ENCODE assay signal across 9 mouse cellular contexts in the genomic region with DNA sequence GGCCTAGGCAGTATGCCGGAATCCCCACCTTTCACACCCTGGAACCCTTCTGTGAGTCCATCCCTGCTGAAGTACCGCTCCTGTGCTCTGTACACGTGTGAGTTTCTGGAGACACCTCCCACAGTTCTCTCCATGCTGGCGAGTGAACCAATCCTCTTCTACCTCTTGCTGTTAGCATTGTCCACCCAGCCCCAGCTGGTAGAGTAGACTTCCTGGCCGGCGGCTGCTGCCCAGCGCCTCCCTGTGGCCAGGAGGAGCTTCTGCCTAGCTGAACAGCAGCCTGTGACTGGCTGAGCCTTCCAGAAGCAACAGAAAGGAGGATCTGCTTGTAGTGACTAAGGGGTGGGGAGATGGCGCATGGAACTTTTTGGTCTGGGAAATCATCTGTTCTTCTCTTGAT.
DNase-seq lines count a peak whose midpoint lies in the region; ATAC-seq and TF ChIP-seq lines count a peak whose summit lies in the region.
"Had no signal": no experiment of that assay in that cellular context is flagged by ENCODE, and none has a peak within 500 bp of the region (broad histone marks: within the 10 kb centered on the region; RNA-seq: fewer than 3 reads in every experiment).

No protein-coding gene starts in this region.

- TF ChIP-seq EP300 in heart, adult 2 months (IDR thresholded peaks at IDR 0.05; ENCODE audit: insufficient read depth, low read depth, low read length), result no peak
- no peak for TF ChIP-seq EP300 in lung, postnatal 0 days (IDR thresholded peaks at IDR 0.05)

- TF ChIP-seq CTCF in heart, adult 2 months (IDR thresholded peaks at IDR 0.05), result peak; percentile 26; the same call in 1 of the 2 replicates
- peak; percentile 16; the same call in 1 of the 2 replicates for TF ChIP-seq CTCF in lung, postnatal 0 days (IDR thresholded peaks at IDR 0.05)

- H3K27ac ChIP-seq in heart, adult 2 months, result no peak overlapping the region
- H3K27ac ChIP-seq in heart, embryonic 10.5 days, result no peak overlapping the region
- H3K27ac ChIP-seq in lung, postnatal 0 days (ENCODE audit: low read length), result no peak overlapping the region
- no peak overlapping the region for H3K27ac ChIP-seq in midbrain, embryonic 16.5 days (ENCODE audit: low read length)
- H3K27ac ChIP-seq: limb, embryonic 15.5 days had no signal

- no peak overlapping the region for H3K4me2 ChIP-seq in lung, postnatal 0 days (replicated peaks; ENCODE audit: low read depth, low read length)
- no peak overlapping the region for H3K4me2 ChIP-seq in midbrain, embryonic 16.5 days (ENCODE audit: low read length)
- H3K4me2 ChIP-seq: limb, embryonic 15.5 days had no signal

- H3K4me3 ChIP-seq in heart, adult 2 months, result no peak overlapping the region
- no peak overlapping the region for H3K4me3 ChIP-seq in heart, embryonic 10.5 days
- H3K4me3 ChIP-seq in lung, postnatal 0 days (ENCODE audit: low read depth, low read length), result no peak overlapping the region
- H3K4me3 ChIP-seq in midbrain, embryonic 16.5 days (ENCODE audit: low read depth, low read length), result no peak overlapping the region
- H3K4me3 ChIP-seq: limb, embryonic 15.5 days had no signal

- H3K9ac ChIP-seq in heart, adult 2 months (ENCODE audit: low read depth, low read length), result no peak overlapping the region
- no peak overlapping the region for H3K9ac ChIP-seq in lung, postnatal 0 days (replicated peaks; ENCODE audit: low read depth)
- no peak overlapping the region for H3K9ac ChIP-seq in midbrain, embryonic 16.5 days (ENCODE audit: low read depth, low read length)
- H3K9ac ChIP-seq: limb, embryonic 15.5 days had no signal

- 93% methylated on average over 8 of the region's 8 CpGs for WGBS in heart, adult 2 months
- WGBS in heart, embryonic 10.5 days, result 92% methylated on average over 8 of the region's 8 CpGs
- WGBS in lung, postnatal 0 days, result 94% methylated on average over 8 of the region's 8 CpGs
- WGBS in midbrain, embryonic 16.5 days, result 92% methylated on average over 8 of the region's 8 CpGs

- no peaks in the 10 kb centered on the region for H3K27me3 ChIP-seq in heart, adult 2 months (ENCODE audit: control insufficient read depth, insufficient read depth, low read length)
- H3K27me3 ChIP-seq in heart, embryonic 10.5 days (ENCODE audit: insufficient read depth, poor library complexity, severe bottlenecking), result no peaks in the 10 kb centered on the region
- no peaks in the 10 kb centered on the region for H3K27me3 ChIP-seq in lung, postnatal 0 days (replicated peaks; ENCODE audit: insufficient read depth, low read length)
- no peaks in the 10 kb centered on the region for H3K27me3 ChIP-seq in midbrain, embryonic 16.5 days (ENCODE audit: control insufficient read depth, insufficient read depth, low read depth, low read length)
- H3K27me3 ChIP-seq: limb, embryonic 15.5 days had no signal

- no peaks in the 10 kb centered on the region for H3K36me3 ChIP-seq in heart, adult 2 months (ENCODE audit: control insufficient read depth, insufficient read depth, low read length)
- H3K36me3 ChIP-seq in heart, embryonic 10.5 days, result peaks cover 4% of the 10 kb centered on the region; the same call in 1 of the 2 replicates
- no peaks in the 10 kb centered on the region for H3K36me3 ChIP-seq in lung, postnatal 0 days (ENCODE audit: insufficient read depth, low read length)
- no peaks in the 10 kb centered on the region for H3K36me3 ChIP-seq in midbrain, embryonic 16.5 days (ENCODE audit: control insufficient read depth, insufficient read depth, low read length)

- peak in 1 of 2 experiments; percentile 13 for DNase-seq in heart, adult 2 months
- DNase-seq in heart, embryonic 10.5 days (ENCODE audit: low spot score), result no peak
- no peak for DNase-seq in lung, postnatal 0 days (ENCODE audit: low spot score)
- no peak for DNase-seq in lung, postnatal 14 days
- DNase-seq in ZHBTc4 (ENCODE audit: low read depth, low spot score), result peak; percentile 88
- DNase-seq in layer of hippocampus, adult 8-10 months (ENCODE audit: low spot score in 2 of 2), result no peak
- DNase-seq in gastrocnemius, postnatal 14 days, result no peak

- no peaks in the 10 kb centered on the region for H3K4me1 ChIP-seq in heart, adult 2 months (ENCODE audit: control insufficient read depth, insufficient read depth, low read length)
- H3K4me1 ChIP-seq in heart, embryonic 10.5 days, result peaks cover 5% of the 10 kb centered on the region
- H3K4me1 ChIP-seq in lung, postnatal 0 days (ENCODE audit: insufficient read depth, low read depth, low read length), result no peaks in the 10 kb centered on the region
- H3K4me1 ChIP-seq in midbrain, embryonic 16.5 days (ENCODE audit: control insufficient read depth, insufficient read depth, low read length), result no peaks in the 10 kb centered on the region
- H3K4me1 ChIP-seq: limb, embryonic 15.5 days had no signal

- no peak for ATAC-seq in lung, postnatal 0 days
- ATAC-seq in midbrain, embryonic 16.5 days, result 0 out of 2 replicates have a peak, but pooled peaks have one; percentile 30

- H3K79me2 ChIP-seq in heart, adult 2 months (replicated peaks; ENCODE audit: control insufficient read depth, insufficient read depth, low read length), result no peaks in the 10 kb centered on the region

- H3K9me3 ChIP-seq in heart, embryonic 10.5 days, result no peaks in the 10 kb centered on the region
- H3K9me3 ChIP-seq in lung, postnatal 0 days (ENCODE audit: low read length), result no peaks in the 10 kb centered on the region
- no peaks in the 10 kb centered on the region for H3K9me3 ChIP-seq in midbrain, embryonic 16.5 days (replicated peaks; ENCODE audit: control insufficient read depth, low read length, poor library complexity, severe bottlenecking)
- H3K9me3 ChIP-seq: limb, embryonic 15.5 days had no signal

- intact Hi-C loops in heart, adult 2 months (cut with DNase I), result no loop called here
- intact Hi-C loops in gastrocnemius, postnatal 14 days (cut with DNase I; ENCODE audit: low total_unique reads), result no loop called here

- TF ChIP-seq POLR2A in heart, adult 2 months (IDR thresholded peaks at IDR 0.05; ENCODE audit: insufficient read depth, low read depth, low read length), result no peak
